Mouse (Mus musculus) monocyte, adult 5-6 weeks (primary cell): ENCODE measurements around the gene Arvcf. TPM values are rescaled to one million over a fixed set of nuclear protein-coding genes. Genes with fewer than 3 reads are reported as not detected.

Source experiments
- ATAC-seq: fragments of 153-309, 156-312 bp; replicated peaks from 2 replicates; pipeline ENCODE4 v1.8.0; 2017; ENCODE audit warnings: mild to moderate bottlenecking; ENCODE audit not compliant: low TSS enrichment, insufficient number of reproducible peaks, severe bottlenecking, poor library complexity, low FRiP score
- total RNA-seq: library from RNA; stranded (forward); fragments of 200-1000, 200-491, 200-594 nt; gene quantifications from 3 replicates; pipeline ENCODE4 v1.2.3, GENCODE M21; 2017

Gene Arvcf
- total RNA-seq, 1 experiment from 2014 or later, result 2.2 TPM

GRCm38 (mm10) chr16:18349761-18350325, 1.9 kb downstream of the Arvcf start:
- no peak for ATAC-seq

- no peak; the same call in 1 of the 2 replicates for ATAC-seq
Observed at GRCm38 (mm10) chr16:18351313-18352055, 3.5 kb downstream of the Arvcf start.

GRCm38 (mm10) chr16:18353106-18353505, 5.1 kb downstream of the Arvcf start:
- no peak for ATAC-seq

- ATAC-seq, result no peak
Observed at GRCm38 (mm10) chr16:18356961-18357360, 9.0 kb downstream of the Arvcf start.

GRCm38 (mm10) chr16:18357977-18358376, 10.0 kb downstream of the Arvcf start:
- ATAC-seq, result no peak

- ATAC-seq, result no peak
Observed at GRCm38 (mm10) chr16:18360151-18360805, 12.3 kb downstream of the Arvcf start.

- no peak for ATAC-seq
Observed at GRCm38 (mm10) chr16:18362948-18363347, 15.0 kb downstream of the Arvcf start.

- ATAC-seq, result no peak
Observed at GRCm38 (mm10) chr16:18366849-18367248, 18.9 kb downstream of the Arvcf start.

GRCm38 (mm10) chr16:18370197-18370596, 22.2 kb downstream of the Arvcf start:
- no peak for ATAC-seq

GRCm38 (mm10) chr16:18373632-18374031, 25.6 kb downstream of the Arvcf start:
- no peak for ATAC-seq

- ATAC-seq, result no peak
Observed at GRCm38 (mm10) chr16:18376297-18376954, 28.4 kb downstream of the Arvcf start.

- ATAC-seq, result no peak
Observed at GRCm38 (mm10) chr16:18377203-18377602, 29.2 kb downstream of the Arvcf start.

GRCm38 (mm10) chr16:18378489-18378888, 30.5 kb downstream of the Arvcf start:
- ATAC-seq, result no peak

GRCm38 (mm10) chr16:18379338-18380001, 31.5 kb downstream of the Arvcf start:
- no peak for ATAC-seq

- ATAC-seq, result no peak
Observed at GRCm38 (mm10) chr16:18380495-18381063, 32.6 kb downstream of the Arvcf start.

GRCm38 (mm10) chr16:18381621-18382258, 33.8 kb downstream of the Arvcf start:
- ATAC-seq, result no peak

GRCm38 (mm10) chr16:18383045-18383726, 35.2 kb downstream of the Arvcf start:
- ATAC-seq, result no peak

- ATAC-seq, result no peak
Observed at GRCm38 (mm10) chr16:18383756-18384155, 35.8 kb downstream of the Arvcf start.
